Mouse (Mus musculus) left cerebral cortex, postnatal 10 days (tissue): ENCODE data around the gene Armc9. TPM values are rescaled to one million over a fixed set of nuclear protein-coding genes. Genes with fewer than 3 reads are reported as not detected.

ENCODE experiments used
- DNase-seq, 2 experiments: peaks; one replicate each; pipeline ENCODE4 v3.0.0; 2021 to 2022; ENCODE audit warnings: low spot score in 2 of 2, mixed read lengths in 1 of 2; ENCODE audit errors: extremely low spot score in 1 of 2
- intact Hi-C: fragments of 180-260 bp; cut with DNase I; formaldehyde crosslinking; loops from one replicate; pipeline ENCODE4 v1.15.1; 2025
- total RNA-seq, 2 experiments: library from RNA; stranded (reverse); gene quantifications; 2 replicates each; pipeline ENCODE4 v1.2.3; 2021

The Armc9 gene
- total RNA-seq, 2 experiments from 2014 or later = 40.7 to 45.7 TPM

- intact Hi-C loops = no loop called here
- DNase-seq = no peak
Measured at GRCm38 (mm10) chr1:86257228-86257627, 102.6 kb downstream of the Armc9 start.

DNA sequence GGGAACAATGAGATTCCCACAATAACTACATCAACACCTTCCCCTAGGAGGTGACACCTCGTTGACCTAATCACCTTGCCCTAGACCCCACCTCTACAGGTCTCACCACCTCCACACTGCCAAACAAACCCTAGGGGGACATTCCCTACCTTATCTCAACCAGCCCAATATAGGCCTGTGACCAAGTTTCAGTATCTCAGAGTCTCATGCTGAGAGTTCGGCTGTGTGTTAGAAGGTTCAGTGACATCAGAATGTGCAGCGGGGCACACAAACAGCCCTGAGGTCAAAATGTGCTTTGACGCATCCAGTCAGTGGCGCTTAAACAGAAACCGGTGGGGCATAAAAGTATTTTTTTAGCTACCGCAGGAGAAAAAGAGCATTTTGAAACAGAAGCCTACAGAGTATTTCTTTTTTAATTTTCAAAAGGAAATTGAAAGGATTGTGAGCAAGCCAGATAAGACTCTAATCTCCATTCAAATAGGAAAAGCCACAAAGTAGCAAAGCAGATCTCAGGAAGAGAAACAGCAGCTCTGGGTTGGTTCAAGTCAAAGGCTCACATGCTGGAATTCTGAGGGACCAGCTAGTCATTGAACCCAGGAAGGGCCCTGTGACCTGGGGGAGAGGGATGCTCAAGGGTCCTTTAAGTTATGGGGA is 103.7 kb downstream of the Armc9 start:
- intact Hi-C loops = no loop called here
- DNase-seq = no peak

- peak in 1 of 2 experiments; percentile 32 for DNase-seq
- intact Hi-C loops = no loop called here
Measured at GRCm38 (mm10) chr1:86263564-86264339, 109.2 kb downstream of the Armc9 start.

- intact Hi-C loops = no loop called here
- DNase-seq = no peak
Measured at GRCm38 (mm10) chr1:86265060-86265459, 110.5 kb downstream of the Armc9 start.

DNA sequence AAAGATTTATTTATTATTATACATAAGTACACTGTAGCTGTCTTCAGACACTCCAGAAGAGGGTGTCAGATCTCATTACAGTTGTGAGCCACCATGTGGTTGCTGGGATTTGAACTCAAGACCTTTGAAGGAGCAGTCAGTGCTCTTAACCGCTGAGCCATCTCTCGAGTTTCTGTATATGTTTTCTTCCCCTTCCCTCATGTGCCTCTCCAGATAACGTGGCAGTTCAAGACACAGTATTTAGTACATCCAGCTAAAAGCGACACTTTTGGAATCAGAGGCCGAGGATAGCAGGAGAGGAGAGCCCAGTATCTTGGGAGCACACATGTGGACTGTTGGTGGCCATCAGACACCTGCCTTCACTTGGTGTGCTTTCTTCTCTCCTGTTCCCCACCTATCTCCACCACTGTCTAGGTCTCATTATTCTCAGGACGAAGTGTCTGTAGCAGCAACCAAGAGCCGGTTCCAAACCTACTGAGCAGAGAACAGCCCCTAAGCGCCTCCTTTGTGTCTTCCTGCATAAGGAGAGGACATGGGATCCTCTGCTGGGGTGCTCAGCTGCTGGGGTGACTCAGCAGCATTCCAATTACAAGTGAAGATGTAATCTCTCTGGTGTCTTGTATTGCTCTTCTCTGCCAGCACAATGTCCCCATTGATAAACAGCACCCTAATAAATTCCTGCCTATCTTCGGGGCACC is 114.1 kb downstream of the Armc9 start:
- intact Hi-C loops = no loop called here
- no peak for DNase-seq

DNA sequence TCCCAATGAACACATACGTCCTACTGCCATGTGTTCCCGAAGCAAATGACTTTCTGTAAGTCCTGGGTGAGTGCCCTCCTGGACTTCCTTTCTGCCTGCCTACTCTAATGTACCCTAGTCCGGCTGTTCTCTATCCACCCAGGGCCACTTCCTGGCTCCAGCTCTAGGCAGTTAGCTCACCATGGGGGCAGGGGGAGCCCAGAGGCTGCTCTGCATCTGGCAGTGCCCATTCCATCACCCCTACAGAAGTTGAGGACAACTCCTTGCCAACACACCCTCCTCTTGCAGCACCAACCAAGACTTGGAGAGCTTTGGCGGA is 114.6 kb downstream of the Armc9 start:
- intact Hi-C loops = no loop called here
- DNase-seq = peak in 1 of 2 experiments; percentile 30

DNA sequence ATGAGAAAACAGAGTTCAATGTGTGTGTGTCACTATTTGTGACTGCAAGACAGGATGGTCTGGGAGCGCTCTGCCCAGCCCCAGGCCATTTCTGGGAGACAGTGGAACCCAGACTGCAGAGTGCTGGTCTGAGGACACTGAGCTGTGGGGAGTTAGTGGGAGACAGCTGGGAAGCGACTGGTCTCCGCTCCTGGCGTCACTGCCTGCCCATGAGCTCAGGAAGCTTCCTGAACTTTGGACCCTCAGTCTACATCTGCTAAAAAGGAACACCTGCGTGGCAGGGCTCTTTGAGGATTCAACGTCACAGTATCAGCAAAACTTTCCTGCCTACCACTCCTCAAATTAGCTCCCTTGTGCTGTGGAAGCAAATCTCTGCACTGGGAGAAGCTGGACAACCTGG is 117.1 kb downstream of the Armc9 start:
- no peak for DNase-seq
- intact Hi-C loops = no loop called here

- intact Hi-C loops = no loop called here
- no peak for DNase-seq
Measured at GRCm38 (mm10) chr1:86277055-86277454, 122.5 kb downstream of the Armc9 start.

GRCm38 (mm10) chr1:86281781-86282536 is 127.4 kb downstream of the Armc9 start:
- peak in 1 of 2 experiments; percentile 71 for DNase-seq

DNA sequence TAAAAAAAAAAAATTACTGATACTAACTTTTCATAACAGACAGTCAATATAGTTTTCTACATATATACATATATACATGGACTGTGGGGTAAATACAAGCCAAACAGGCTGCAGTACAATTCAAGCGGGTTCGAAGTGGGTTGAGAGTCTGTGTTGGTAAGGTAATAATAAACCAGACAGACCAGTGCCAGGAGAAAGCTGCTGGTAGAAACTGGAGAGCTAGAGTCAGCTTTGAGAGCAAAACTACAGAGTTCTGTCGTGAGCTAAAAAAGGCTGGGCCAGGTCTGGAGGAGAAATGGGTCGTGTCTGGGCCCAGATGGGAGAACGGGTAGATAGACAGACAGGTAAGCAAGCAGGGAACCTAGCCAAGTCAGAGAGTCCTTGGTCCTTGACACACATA is 129.5 kb downstream of the Armc9 start:
- DNase-seq = no peak
- intact Hi-C loops = no loop called here

More at GRCm38 (mm10) chr1:86281781-86282536, 127.4 kb downstream of the Armc9 start:
- intact Hi-C loops = no loop called here

DNA sequence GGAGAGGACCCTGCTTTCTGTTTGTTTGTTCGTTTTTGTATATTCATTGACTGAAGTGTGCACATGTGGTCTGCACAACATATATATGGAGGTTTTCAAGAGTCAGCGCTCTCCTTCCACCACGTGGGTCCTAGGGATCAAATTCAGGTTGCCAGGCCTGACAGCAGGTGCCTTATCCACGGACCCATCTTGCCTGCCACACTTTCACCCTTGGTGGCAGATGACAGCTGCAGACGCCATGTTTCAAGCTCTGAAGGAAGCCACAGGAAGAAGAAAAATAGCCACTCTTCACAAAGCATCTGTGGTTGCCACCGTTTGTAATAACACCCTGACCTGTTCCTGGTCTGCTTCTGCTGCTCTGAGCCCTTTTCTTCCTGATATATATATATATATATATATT is 130.7 kb downstream of the Armc9 start:
- DNase-seq = no peak
- intact Hi-C loops = no loop called here

DNA sequence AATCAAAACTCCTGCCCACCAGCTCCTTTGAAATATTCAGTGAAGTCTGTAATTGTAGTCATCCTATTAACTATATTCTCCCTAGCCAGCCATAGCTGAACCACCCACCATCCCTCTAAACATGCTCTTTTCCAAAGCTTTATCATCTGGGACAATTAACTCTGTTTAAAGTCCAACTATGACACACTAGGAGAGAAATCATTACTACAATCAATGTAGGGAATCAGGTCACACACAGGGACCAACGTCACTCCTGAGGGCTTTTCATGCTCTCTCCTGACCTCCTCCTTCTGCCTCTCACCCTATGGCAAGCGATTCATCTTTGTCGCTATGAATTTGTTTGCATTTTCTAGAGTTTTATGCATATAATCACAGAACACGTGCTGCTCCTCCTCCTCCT is 132.9 kb downstream of the Armc9 start:
- intact Hi-C loops = no loop called here
- no peak for DNase-seq

DNA sequence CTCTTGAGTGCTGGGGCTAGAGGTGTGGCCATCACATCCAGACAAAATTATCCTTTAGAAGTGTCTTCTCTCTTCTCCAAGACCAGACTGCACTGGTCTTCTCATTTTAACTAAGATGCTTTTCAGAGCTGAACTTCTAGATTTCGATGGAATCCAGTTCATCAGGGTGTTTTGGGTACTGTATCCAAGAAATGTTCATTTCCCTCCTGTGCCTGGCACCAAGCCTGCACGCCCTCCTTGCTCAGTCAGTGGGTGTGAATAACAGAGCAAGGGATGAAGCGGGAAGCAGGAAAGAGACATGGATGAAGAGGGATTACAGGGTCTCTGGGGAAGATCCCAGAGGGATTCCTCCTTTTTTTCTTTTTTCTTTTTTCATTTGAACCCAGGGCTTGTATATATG is 135.9 kb downstream of the Armc9 start:
- no peak for DNase-seq
- intact Hi-C loops = no loop called here

- intact Hi-C loops = no loop called here
Measured at GRCm38 (mm10) chr1:86293091-86293490, 138.5 kb downstream of the Armc9 start.

DNA sequence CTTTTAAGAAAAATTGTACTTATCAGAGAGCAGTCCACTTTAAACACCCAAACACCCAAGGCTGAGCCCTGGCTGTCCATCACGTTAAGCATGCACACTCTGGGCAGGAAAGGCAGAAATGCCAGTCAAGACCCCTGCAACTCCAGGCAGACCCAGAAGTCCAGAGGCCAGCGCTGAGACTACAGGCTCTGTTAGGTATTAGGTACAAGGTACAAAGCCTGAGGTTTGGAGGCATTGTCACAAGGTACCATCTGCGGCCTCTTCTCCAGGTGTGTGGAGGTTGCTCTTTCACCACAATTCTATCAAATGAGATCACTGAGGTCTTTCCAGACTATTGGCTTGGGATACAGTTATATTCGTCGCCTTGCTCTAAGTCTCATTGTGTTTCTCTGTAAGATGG is 139.3 kb downstream of the Armc9 start:
- DNase-seq = no peak
- intact Hi-C loops = no loop called here

More at GRCm38 (mm10) chr1:86293091-86293490, 138.5 kb downstream of the Armc9 start:
- DNase-seq = no peak

DNA sequence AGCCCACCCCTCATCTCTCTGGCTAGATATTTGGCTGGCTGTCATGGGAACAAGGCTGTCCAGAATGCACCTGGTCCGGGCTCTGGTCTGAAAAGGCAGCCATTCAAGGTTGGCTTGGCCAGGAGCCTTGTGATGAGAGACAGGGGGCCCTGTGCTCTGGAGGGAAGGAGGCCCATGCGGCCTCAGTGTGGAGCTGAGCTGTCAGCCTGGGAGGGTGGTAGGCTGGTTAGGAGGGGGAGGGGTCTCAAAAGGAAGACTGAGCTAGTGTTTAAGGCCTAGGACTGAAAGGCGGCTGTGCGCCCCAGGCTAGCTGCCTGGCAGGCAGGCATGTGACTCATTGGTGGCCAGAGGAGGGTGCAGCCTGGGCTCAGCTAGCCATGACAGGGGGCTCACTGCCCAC is 139.9 kb downstream of the Armc9 start:
- peak; percentile 34 to 44 for DNase-seq
- intact Hi-C loops = no loop called here

DNA sequence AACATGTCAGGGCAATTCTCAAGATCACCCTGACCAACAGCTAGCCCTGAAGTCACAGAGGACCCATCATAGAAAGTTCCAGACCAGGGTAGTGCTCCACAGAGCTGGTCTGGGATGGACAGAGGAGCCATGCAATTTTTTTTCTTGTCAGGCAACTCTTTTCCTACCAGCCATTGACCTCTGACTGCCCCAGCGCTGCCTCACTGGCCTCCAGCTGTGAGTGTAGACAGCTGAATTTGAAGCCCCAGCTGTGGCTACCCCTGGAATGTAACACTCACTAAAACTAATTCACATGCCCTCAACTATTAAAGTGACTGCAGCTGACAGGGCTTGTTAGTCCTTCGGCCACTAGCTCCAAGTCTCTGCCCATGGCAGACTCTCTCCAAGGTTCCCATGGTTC is 145.5 kb downstream of the Armc9 start:
- intact Hi-C loops = no loop called here
- DNase-seq = no peak

DNA sequence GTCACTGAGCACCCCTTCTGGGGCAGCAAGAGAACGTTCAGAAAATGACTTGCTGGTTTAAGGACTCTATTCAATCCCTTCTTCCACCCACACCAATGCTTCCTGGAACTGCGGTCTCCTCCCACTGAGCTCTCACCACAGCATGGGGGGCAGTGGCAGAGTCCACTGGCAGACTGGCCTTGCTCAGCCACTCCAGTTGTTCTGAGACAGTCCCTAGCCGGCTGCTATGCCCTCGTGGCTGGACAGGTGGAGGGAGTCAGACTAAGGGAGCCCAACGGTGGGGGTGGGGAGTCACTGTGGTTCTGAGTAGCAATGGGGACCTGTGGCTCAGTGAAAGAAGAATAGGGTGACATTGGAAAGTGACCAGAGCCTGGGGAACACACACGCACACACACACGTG is 146.2 kb downstream of the Armc9 start:
- intact Hi-C loops = no loop called here

More for the DNA sequence above, 146.2 kb downstream of the Armc9 start:
- DNase-seq = no peak
